Mouse (Mus musculus) adrenal gland, postnatal 36 days (tissue): ENCODE data around the gene Iqsec1. TPM values are rescaled to one million over a fixed set of nuclear protein-coding genes. Genes with fewer than 3 reads are reported as not detected.
A peak's percentile ranks its signal among the peaks of the same experiment; 100 is the strongest.

Source experiments
- DNase-seq, 2 experiments: peaks; one replicate each; pipeline ENCODE4 v3.0.0; 2021; ENCODE audit warnings: mixed read lengths in 1 of 2
- total RNA-seq, 2 experiments: library from RNA; stranded (reverse); gene quantifications; 2 replicates each; pipeline ENCODE4 v1.2.3; 2021

Gene Iqsec1
- total RNA-seq, 2 experiments from 2014 or later, result 96.2 to 114 TPM

GRCm38 (mm10) chr6:90783176-90783575 lies 205.3 kb downstream of the Iqsec1 start:
- DNase-seq, result no peak

- DNase-seq, result peak; percentile 64 to 68
Observed at GRCm38 (mm10) chr6:90781921-90782770, 206.3 kb downstream of the Iqsec1 start.

DNA sequence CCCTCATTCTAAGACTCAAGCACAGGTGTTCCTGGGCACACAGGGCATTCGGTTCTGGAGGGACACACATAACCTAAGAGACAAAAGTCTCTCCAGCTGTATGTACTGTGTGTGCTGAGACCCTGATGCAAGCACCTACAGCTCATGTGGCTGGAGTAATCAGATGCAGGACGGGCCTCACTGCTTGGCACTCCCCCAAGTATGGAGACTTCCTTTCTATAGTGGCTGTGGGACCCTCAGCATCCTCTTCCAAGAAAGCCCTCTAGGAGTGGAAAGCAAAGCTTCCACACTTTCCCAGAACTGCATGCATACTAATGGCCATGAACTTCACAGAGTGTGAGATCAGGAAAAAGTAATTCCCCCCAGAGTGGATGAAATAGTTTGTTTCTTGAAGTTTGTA lies 208.0 kb downstream of the Iqsec1 start:
- no peak for DNase-seq

DNA sequence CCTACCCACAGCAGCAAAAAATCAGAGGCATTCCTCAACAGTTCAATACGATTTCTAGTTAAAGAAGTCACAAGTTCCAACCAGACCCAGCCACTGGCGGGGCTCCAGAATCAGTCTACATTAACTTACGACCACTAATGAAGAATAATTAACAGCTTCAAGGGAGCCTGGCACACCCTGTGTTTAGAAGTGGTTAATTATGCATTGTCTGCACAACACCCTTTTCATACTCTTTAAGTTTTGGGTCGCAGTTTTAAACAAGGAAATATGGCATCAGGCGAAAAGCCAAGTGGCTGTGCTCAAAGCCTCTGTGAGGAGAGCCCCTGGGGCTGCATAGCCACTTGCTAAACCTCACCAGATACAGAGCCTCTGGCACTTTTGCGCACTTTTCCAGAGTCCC lies 209.6 kb downstream of the Iqsec1 start:
- no peak for DNase-seq

GRCm38 (mm10) chr6:90777302-90777701 lies 211.2 kb downstream of the Iqsec1 start:
- no peak for DNase-seq

GRCm38 (mm10) chr6:90775606-90776005 lies 212.9 kb downstream of the Iqsec1 start:
- no peak for DNase-seq

DNA sequence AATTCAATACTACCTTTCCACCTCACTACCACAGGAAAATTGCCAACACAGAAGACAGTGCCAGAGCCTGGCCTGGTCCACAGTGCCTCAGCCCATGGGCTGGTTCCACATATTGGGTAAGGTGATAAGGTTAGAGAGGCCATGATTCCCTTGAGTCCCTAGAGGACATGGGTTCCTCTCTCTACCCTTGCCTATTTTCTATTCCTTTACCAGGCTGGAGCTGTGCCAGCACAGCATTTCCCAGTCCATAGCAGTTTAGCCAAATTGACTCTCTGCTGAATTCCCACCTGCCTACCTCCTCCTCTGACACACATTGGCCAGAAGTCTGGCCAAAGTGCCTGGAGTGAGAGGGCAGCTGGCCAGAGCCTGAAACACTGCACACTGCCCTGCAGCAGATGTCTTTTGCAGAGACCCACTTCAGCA lies 214.7 kb downstream of the Iqsec1 start:
- peak in 1 of 2 experiments; percentile 9 for DNase-seq

DNA sequence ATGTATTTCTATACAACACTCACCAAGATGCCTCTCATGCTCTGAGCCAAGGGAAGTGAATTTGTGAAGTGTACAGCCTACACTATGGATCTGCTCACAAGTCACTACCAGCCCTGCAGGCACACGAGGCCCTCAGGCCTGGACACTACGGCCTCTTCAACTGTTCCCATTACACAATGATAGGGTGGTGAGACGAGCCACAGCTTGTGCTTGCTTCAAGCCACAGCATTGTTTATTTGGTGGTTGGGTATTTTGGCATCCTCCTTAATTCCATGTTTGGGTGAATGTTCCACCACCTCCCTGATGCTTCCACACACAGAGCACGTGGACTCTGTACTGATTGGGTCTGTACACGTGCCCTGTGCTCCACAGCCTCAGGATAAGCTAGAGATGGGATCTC lies 216.4 kb downstream of the Iqsec1 start:
- no peak for DNase-seq

GRCm38 (mm10) chr6:90768526-90768925 lies 220.0 kb downstream of the Iqsec1 start:
- no peak for DNase-seq

DNA sequence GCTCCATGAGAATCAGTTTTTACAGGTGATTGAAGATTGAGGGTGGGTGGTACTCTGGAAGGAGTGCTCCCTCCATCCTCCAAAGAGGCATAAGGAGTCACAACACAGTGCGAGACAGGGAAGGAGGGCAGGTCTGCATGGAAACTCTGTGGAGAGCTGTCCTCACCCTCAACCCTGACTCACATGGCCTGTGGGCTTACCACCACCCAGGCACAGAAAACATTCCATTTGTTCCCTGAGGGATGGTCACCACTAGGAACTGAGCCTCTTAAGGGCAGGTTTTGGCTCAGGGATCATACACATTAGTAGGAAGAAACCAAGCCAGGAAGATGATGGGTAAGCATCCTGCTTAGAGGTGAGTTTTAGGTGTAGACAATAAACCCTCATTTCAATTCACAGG lies 220.6 kb downstream of the Iqsec1 start:
- no peak for DNase-seq

DNA sequence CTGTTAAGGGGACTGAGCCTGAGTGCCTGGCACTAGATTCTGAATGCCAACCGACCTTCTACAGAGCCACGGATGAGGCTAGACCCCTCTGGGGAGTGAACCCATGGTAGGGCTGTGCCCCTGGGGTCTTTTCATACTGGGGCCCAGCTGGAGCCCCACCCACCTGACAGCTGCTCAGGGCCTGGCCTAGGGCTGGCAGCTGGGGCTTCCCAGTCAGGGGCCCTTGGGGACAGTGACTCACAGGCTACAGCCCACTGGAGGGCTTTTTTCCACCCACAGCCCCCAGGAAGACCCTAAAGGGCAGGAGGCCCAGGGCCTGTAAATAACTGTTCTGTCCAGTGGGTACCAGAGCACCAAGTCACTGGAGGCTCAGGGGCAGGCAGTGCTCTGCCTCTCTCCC lies 223.7 kb downstream of the Iqsec1 start:
- no peak for DNase-seq

GRCm38 (mm10) chr6:90763959-90764591 lies 224.4 kb downstream of the Iqsec1 start:
- DNase-seq, result peak; percentile 96 to 97

GRCm38 (mm10) chr6:90763295-90763694 lies 225.2 kb downstream of the Iqsec1 start:
- DNase-seq, result no peak

DNA sequence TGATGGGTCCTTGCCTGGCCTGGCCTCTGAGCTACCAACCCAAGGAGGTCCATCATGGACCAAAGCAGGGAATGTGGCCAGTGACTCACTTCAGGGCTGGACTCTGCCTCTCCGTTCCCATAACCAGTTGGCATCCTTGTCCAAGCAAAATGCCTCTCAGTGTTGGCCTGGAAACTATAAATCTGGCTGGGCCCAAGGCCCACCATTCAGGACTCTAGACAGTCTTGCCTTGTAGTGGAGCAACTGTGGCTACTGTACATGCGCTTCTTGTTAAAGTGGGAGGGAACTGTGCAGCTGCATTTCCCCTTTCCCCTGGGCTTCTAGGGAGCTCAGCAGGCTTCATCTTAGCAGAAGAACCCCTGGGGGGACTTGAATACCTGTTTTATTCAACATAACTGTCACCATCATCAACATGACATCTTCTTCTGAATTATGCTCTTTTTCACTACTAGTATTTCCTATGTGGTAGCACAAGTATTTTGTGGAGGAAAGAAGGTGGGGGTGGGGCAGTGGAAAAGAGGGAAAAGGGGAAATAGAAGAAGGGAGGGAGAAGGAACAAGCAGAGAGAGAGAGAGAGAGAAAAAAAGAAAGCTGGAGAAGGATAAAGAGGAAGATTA lies 226.3 kb downstream of the Iqsec1 start:
- DNase-seq, result peak in 1 of 2 experiments; percentile 31

GRCm38 (mm10) chr6:90761301-90762056 lies 227.0 kb downstream of the Iqsec1 start:
- peak; percentile 28 to 54 for DNase-seq

- DNase-seq, result no peak
Observed at GRCm38 (mm10) chr6:90760886-90761285, 227.6 kb downstream of the Iqsec1 start.

- DNase-seq, result peak; percentile 32 to 35
Observed at GRCm38 (mm10) chr6:90759754-90760153, 228.7 kb downstream of the Iqsec1 start.

DNA sequence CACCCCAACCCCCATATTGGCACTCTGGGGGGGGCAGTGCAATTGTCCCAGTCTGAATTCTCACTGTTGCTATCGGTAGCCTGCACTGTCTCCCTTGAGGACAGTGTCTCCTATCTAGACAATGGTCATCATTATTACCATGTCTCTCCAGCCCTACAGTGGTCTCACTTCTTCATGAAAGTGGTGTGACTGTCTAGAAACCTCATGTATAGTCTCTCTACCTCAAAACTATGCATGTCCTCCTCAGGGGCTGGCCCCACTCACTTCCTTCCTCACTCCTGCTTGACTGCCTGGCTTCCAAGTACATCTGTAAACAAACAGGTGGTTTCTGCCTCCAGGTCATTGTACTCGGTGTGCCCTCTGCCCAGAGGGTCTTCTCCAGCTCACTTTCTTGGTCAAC lies 230.3 kb downstream of the Iqsec1 start:
- no peak for DNase-seq

DNA sequence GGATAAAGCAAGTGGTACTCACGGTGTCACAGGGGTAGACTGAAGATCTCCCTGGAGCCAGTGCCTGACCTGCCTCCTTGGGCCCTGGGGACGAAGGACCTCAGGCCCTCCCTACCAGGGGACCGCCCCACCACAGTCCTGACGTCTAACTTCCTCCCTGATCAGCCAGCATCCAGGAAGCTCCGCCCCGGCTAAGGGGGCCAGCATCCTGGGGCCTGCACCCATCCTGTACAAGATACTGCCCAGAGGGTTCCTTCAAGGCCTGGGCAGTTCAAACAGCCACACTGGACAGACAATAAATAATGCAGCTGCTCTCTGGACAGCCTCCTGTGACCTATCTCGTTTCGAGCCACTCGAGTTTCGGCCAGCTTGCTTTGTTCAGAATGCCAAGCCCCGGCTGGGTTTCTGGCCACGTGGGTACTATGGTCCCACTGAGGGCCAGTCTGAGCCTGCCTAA lies 231.0 kb downstream of the Iqsec1 start:
- DNase-seq, result peak; percentile 38 to 54

GRCm38 (mm10) chr6:90756561-90756960 lies 231.9 kb downstream of the Iqsec1 start:
- no peak for DNase-seq

DNA sequence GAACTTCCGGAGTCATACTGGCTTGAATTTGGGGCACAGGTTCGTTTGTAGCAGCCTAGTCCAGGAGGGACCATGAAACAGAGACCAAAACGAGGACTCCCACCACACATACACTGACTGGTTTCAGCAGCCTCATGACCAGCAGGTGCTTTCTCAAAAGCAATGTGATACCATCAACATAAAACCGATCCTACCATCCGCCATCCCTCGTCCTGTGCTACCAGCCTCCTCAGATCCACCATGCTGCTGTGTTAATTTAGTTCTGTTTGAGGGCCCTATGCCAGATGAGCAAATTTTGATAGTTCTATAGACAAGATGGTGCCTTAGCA lies 232.9 kb downstream of the Iqsec1 start:
- no peak for DNase-seq

DNA sequence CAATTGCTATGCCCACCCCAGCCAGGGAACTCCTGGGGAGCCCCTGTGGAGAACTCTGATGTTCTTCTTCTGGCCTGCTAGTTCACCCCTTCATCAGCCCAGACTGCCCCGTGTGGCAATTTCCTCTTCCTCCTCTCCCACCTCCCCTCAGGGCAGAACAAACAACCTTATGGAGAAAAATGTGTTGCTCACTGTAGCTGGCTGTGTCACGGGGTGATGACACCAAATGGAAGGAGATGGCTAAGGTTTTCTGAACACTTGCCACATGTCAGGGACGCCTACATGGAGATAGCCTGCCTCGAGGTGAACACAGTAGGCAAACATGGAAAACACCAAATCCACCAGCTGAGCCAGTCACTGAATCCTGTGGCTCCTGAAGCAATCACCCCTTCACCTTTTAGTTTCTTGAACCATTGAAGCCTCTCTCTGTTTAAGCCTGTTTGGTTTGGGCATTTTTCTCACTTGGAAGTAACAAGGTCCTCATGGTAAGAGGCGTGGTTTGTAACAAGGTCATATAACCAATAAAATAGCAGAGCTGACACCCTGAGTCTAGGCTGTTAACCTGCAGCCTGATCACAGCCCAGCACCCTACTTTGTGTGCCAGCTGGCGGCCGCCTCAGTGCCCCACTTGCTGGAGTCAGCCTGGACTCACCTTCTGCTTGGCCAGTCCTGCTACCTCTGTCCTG lies 233.4 kb downstream of the Iqsec1 start:
- DNase-seq, result peak; percentile 45 to 46
